Mouse (Mus musculus) bone marrow, adult 2 months (tissue): ENCODE measurements at regions not wholly inside any gene's neighbourhood (a gene's known extent, or its start where the extent isn't known, plus 50 kb on each side); places are given as distances from the start of the nearest gene placed in this dataset.

Experiments used
- H3K27ac ChIP-seq: fragments of 200-500 bp; 2 replicates; pipeline ENCODE4 v1.5.1; 2012; ENCODE audit warnings: low read depth, mild to moderate bottlenecking, control low read depth, inconsistent platforms, low read length; ENCODE audit not compliant: control insufficient read depth, poor library complexity, insufficient read depth
- H3K4me1 ChIP-seq: fragments of 200-500 bp; 2 replicates; pipeline ENCODE4 v1.6.1; 2011; ENCODE audit warnings: low read length; ENCODE audit not compliant: control insufficient read depth, insufficient read depth
- H3K4me3 ChIP-seq: fragments of 200-500 bp; replicated peaks from 2 replicates; pipeline ENCODE3; 2011; ENCODE audit warnings: mild to moderate bottlenecking, low read depth, low read length, control low read depth; ENCODE audit not compliant: control insufficient read depth
- CTCF ChIP-seq: fragments of 200-500 bp; IDR thresholded peaks from 2 replicates; pipeline ENCODE4 v1.5.1; 2011; ENCODE audit warnings: low read length, control low read depth; ENCODE audit not compliant: control insufficient read depth, insufficient read depth
- POLR2A ChIP-seq: fragments of 200-500 bp; IDR thresholded peaks from 2 replicates; pipeline ENCODE4 v1.6.1; 2011; ENCODE audit warnings: low read depth, mild to moderate bottlenecking, control low read depth, low read length, borderline replicate concordance; ENCODE audit not compliant: control insufficient read depth
- WGBS: fragments of 180-500 bp; shearing (Covaris S2); methylation state at CpG from one replicate; pipeline ENCODE4 v1.1.7; 2018; 5-methylcytosine and 5-hydroxymethylcytosine counted together

DNA sequence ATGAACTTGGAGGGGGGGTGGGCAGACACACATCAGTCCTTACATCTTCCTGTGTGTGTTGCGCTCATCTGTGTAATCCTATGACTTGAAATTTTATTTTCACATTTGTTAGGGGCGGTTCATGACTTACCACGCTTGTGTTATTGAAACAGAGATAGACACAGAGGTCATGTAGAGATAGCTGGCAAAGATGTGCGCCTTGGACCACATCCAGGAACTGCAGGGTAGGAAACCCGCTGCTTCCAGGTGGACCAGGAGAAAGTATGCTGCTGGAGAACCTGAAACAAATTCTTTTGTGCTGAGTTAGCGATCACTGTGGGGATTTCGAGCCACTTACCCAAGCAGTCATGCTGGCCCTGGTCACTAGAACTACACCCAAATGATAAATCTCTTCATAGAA lies 89.1 kb downstream of the Kcnj2 start:
- H3K4me1 ChIP-seq, result no peaks in the 10 kb centered on the region
- H3K4me3 ChIP-seq, result no peak overlapping the region
- no peak overlapping the region for H3K27ac ChIP-seq
- WGBS, result 85% methylated on average over 7 of the region's 7 CpGs
- TF ChIP-seq POLR2A, result no peak
- TF ChIP-seq CTCF, result no peak

GRCm38 (mm10) chr11:111155747-111156146 lies 89.8 kb downstream of the Kcnj2 start:
- Histone ChIP-seq H3K4me3 (no peak overlapping the region), H3K27ac (no peak overlapping the region), H3K4me1 (no peaks in the 10 kb centered on the region)
- 43% methylated on average over 7 of the region's 7 CpGs for WGBS
- TF ChIP-seq CTCF (no peak), POLR2A (no peak)

DNA sequence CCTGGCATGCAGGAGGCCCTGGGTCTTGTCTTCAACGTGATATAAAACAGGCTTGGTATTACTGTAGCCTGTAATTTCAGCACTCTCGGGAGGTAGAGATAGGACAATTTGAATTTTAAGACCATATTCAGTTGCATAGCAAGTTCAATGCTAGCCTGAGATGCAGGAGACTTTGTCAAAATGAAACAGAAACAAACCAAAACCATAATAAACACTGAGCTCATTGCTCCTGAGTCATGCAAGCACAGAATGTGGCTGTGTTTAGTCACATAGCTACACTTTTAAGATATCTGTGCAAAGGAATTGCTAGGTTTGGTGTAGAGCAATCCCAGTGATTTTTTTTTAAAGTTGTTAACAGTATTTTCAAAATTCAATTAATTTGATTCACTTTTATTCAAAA lies 93.3 kb downstream of the Kcnj2 start:
- H3K4me3 ChIP-seq, result no peak overlapping the region
- 74% methylated on average over 2 of the region's 2 CpGs for WGBS
- no peak for TF ChIP-seq CTCF
- TF ChIP-seq POLR2A, result no peak
- no peak overlapping the region for H3K27ac ChIP-seq
- H3K4me1 ChIP-seq, result no peaks in the 10 kb centered on the region

DNA sequence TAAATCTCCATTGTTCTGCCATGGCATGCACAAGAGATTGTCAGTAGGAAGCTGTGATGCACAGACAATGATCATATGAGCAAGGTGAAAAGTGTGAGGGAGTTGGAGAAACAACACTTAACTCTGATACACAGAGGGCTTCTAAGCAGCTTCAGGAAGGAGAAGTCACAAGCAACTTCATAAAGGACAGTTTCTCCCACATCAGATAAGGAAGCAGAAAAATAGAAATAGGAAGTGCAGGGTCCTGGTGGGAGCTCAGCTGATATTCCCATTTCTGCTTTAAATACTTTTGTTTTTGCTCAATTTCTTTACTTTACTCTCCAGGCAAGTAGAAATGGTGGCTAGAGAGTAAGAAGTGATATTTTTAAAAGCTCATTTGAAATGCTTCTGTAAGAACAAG lies 98.9 kb downstream of the Kcnj2 start:
- H3K4me3 ChIP-seq, result no peak overlapping the region
- no peaks in the 10 kb centered on the region for H3K4me1 ChIP-seq
- no peak overlapping the region for H3K27ac ChIP-seq
- TF ChIP-seq CTCF (no peak), POLR2A (no peak)

- no peak overlapping the region for H3K27ac ChIP-seq
- 57% methylated on average over 5 of the region's 5 CpGs for WGBS
- no peak overlapping the region for H3K4me3 ChIP-seq
- TF ChIP-seq POLR2A (no peak), CTCF (no peak)
- peaks cover 1% of the 10 kb centered on the region; the same call in 1 of the 2 replicates for H3K4me1 ChIP-seq
Observed at GRCm38 (mm10) chr11:111170174-111170800, 104.3 kb downstream of the Kcnj2 start.

- Histone ChIP-seq H3K4me1 (peaks cover 1% of the 10 kb centered on the region; the same call in 1 of the 2 replicates), H3K27ac (no peak overlapping the region)
- 80% methylated on average over 4 of the region's 4 CpGs for WGBS
Observed at GRCm38 (mm10) chr11:111173525-111173924, 107.6 kb downstream of the Kcnj2 start.

GRCm38 (mm10) chr11:111175566-111175965 lies 109.6 kb downstream of the Kcnj2 start:
- H3K4me1 ChIP-seq, result no peaks in the 10 kb centered on the region
- WGBS, result 71% methylated on average over 3 of the region's 3 CpGs
- TF ChIP-seq CTCF (no peak), POLR2A (no peak)
- no peak overlapping the region for H3K4me3 ChIP-seq
- no peak overlapping the region for H3K27ac ChIP-seq

More at GRCm38 (mm10) chr11:111173525-111173924, 107.6 kb downstream of the Kcnj2 start:
- TF ChIP-seq POLR2A, result no peak
- TF ChIP-seq CTCF, result no peak
- H3K4me3 ChIP-seq, result no peak overlapping the region

GRCm38 (mm10) chr11:111177516-111177915 lies 111.6 kb downstream of the Kcnj2 start:
- Histone ChIP-seq H3K4me3 (no peak overlapping the region), H3K4me1 (no peaks in the 10 kb centered on the region), H3K27ac (no peak overlapping the region)
- TF ChIP-seq CTCF (no peak), POLR2A (no peak)
- WGBS, result 76% methylated on average over 4 of the region's 4 CpGs

- WGBS, result 78% methylated on average over 4 of the region's 4 CpGs
- H3K4me3 ChIP-seq, result no peak overlapping the region
- TF ChIP-seq CTCF (no peak), POLR2A (no peak)
- no peak overlapping the region for H3K27ac ChIP-seq
- H3K4me1 ChIP-seq, result no peaks in the 10 kb centered on the region; the same call in 1 of the 2 replicates
Observed at GRCm38 (mm10) chr11:111197422-111197821, 131.5 kb downstream of the Kcnj2 start.
